Mouse (Mus musculus) liver, embryonic 14.5 days (tissue): ENCODE results near the gene Bri3bp.

Experiments
- CTCF ChIP-seq: IDR thresholded peaks from 2 replicates; pipeline ENCODE4 v1.5.1; 2016; ENCODE audit warnings: antibody characterized with exemption, low read depth, control low read depth
- EP300 ChIP-seq: IDR thresholded peaks from 2 replicates; pipeline ENCODE4 v1.6.1; 2016; ENCODE audit warnings: antibody characterized with exemption, low read depth

- TF ChIP-seq CTCF (no peak), EP300 (no peak)
Observed at GRCm38 (mm10) chr5:125476799-125477198, 35.4 kb downstream of the Bri3bp start.
